Mouse (Mus musculus): ENCODE results near the gene Lamb3. TPM values are rescaled to one million over a fixed set of nuclear protein-coding genes. Genes with fewer than 3 reads are reported as not detected.

Gene Lamb3
- polyA plus RNA-seq, 1 experiment from 2014 or later = 34.9 TPM

DNA sequence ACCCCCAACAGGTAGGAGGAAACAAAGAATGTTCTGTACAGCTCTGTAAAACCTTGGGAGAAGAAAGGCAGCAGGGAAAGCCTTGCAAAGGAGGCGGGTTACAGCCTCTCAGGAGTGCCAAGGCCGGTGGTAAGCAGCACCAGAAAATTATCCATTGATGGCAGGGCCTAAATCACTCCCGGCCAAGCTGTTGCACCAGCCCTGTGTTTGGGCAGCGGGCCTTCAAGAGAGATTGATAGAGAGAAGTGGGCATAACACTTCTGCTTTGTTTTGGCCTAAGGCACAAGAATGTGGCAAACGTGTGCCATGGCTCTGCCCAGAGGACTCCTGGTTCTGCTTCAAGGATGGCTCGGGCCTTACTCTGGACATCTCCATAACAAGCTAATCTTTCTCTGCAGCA is 172.1 kb downstream of the Lamb3 start:
- no peak for ATAC-seq (ENCODE audit: low FRiP score, low TSS enrichment)
- no peaks in the 10 kb centered on the region for H3K9me3 ChIP-seq (ENCODE audit: control insufficient read depth, low read length)
- no peak overlapping the region for H3K9ac ChIP-seq (ENCODE audit: low read length)
- DNase-seq (ENCODE audit: low spot score) = no peak
- WGBS = 63% methylated on average over 6 of the region's 6 CpGs
- TF ChIP-seq EP300 (optimal IDR thresholded peaks at IDR 0.05) = no peak
- TF ChIP-seq CTCF (IDR thresholded peaks at IDR 0.05; ENCODE audit: low read depth) = no peak
- no peaks in the 10 kb centered on the region for H3K27me3 ChIP-seq (ENCODE audit: control insufficient read depth, insufficient read depth, low read length)
- peaks cover 4% of the 10 kb centered on the region; the same call in 1 of the 2 replicates for H3K4me1 ChIP-seq (replicated peaks; ENCODE audit: control insufficient read depth, insufficient read depth)
- no peak overlapping the region for H3K27ac ChIP-seq (replicated peaks)
- H3K36me3 ChIP-seq (ENCODE audit: control insufficient read depth, insufficient read depth, low read length) = no peaks in the 10 kb centered on the region
- H3K4me3 ChIP-seq (ENCODE audit: low read depth, low read length) = no peak overlapping the region
- H3K4me2 ChIP-seq (replicated peaks; ENCODE audit: low read depth) = no peak overlapping the region

DNA sequence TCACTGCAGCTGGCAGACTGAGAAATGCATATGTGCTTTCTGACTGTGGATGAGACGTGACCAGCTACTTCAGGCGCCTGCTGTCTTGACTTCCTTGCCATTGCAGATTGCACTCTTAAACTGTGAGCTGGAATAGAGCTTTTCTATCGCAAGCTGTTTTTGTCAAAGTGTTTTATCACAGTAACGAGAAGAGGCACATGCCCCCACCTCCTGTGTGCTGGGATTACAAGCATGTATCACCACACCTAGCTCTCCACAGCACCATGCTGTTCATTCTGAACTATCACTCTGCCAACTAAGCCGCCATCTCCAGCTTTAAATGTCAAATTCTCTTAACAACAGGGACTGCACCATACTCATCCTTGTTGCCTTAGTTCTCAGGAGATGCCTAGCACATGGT is 173.4 kb downstream of the Lamb3 start:
- H3K4me2 ChIP-seq (replicated peaks; ENCODE audit: low read depth) = no peak overlapping the region
- no peaks in the 10 kb centered on the region for H3K9me3 ChIP-seq (ENCODE audit: control insufficient read depth, low read length)
- no peak for ATAC-seq (ENCODE audit: low FRiP score, low TSS enrichment)
- peaks cover 4% of the 10 kb centered on the region; the same call in 1 of the 2 replicates for H3K4me1 ChIP-seq (replicated peaks; ENCODE audit: control insufficient read depth, insufficient read depth)
- WGBS = 91% methylated on average over 5 of the region's 5 CpGs
- no peaks in the 10 kb centered on the region for H3K27me3 ChIP-seq (ENCODE audit: control insufficient read depth, insufficient read depth, low read length)
- TF ChIP-seq EP300 (optimal IDR thresholded peaks at IDR 0.05) (no peak), CTCF (IDR thresholded peaks at IDR 0.05; ENCODE audit: low read depth) (no peak)
- H3K36me3 ChIP-seq (ENCODE audit: control insufficient read depth, insufficient read depth, low read length) = no peaks in the 10 kb centered on the region
- no peak overlapping the region for H3K27ac ChIP-seq (replicated peaks)
- DNase-seq (ENCODE audit: low spot score) = no peak
- H3K4me3 ChIP-seq (ENCODE audit: low read depth, low read length) = no peak overlapping the region
- H3K9ac ChIP-seq (ENCODE audit: low read length) = no peak overlapping the region

DNA sequence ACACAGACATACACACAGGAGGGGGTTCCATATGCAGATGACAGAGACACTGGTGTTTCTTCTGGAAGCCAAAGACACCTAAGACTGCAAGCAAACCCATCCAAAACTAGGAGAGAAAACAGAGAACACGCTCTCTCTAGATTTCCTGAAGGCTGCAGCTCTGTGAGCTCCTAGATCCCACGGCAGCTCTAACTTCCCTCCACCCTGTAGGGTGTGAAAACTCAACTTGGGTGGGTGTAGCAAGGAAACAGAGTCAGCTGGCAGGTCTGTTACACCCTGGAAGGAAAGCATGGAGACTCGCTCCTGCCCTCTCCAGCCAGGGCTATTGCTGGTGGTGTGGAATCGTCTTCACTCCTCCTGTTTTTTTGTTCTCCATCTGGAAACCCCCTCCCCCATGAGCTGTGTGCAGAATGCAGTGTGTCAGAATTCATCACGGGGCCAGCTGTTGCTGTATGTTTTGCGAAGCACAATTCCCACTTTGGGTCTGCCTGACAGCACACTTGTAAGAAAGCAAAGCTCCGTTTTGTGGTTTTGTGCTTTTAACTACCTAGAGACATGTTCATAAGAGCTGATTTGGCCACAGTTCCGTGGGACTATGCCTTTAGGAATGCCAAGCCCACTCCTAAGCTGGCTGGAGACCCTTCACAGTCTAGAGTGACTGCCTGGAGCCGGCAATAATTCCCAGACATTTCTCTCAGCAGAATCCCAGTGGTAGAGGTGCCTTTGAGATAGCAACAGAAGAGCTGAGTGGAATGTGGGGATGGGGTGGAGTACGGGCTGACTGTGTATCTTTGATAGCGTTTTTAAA is 174.3 kb downstream of the Lamb3 start:
- Histone ChIP-seq H3K27ac (replicated peaks) (0 out of 2 replicates have a peak overlapping the region, but pooled peaks have one; percentile 30), H3K9me3 (ENCODE audit: control insufficient read depth, low read length) (no peaks in the 10 kb centered on the region), H3K4me2 (replicated peaks; ENCODE audit: low read depth) (peak overlapping the region; percentile 51), H3K36me3 (ENCODE audit: control insufficient read depth, insufficient read depth, low read length) (no peaks in the 10 kb centered on the region), H3K27me3 (ENCODE audit: control insufficient read depth, insufficient read depth, low read length) (no peaks in the 10 kb centered on the region), H3K9ac (ENCODE audit: low read length) (no peak overlapping the region), H3K4me1 (replicated peaks; ENCODE audit: control insufficient read depth, insufficient read depth) (peaks cover 7% of the 10 kb centered on the region; the same call in 1 of the 2 replicates), H3K4me3 (ENCODE audit: low read depth, low read length) (peak overlapping the region; percentile 27; the same call in 1 of the 2 replicates)
- 22% methylated on average over 11 of the region's 11 CpGs for WGBS
- no peak for DNase-seq (ENCODE audit: low spot score)
- ATAC-seq (ENCODE audit: low FRiP score, low TSS enrichment) = 0 out of 2 replicates have a peak, but pooled peaks have one; percentile 10
- no peak for TF ChIP-seq EP300 (optimal IDR thresholded peaks at IDR 0.05)
- no peak for TF ChIP-seq CTCF (IDR thresholded peaks at IDR 0.05; ENCODE audit: low read depth)

DNA sequence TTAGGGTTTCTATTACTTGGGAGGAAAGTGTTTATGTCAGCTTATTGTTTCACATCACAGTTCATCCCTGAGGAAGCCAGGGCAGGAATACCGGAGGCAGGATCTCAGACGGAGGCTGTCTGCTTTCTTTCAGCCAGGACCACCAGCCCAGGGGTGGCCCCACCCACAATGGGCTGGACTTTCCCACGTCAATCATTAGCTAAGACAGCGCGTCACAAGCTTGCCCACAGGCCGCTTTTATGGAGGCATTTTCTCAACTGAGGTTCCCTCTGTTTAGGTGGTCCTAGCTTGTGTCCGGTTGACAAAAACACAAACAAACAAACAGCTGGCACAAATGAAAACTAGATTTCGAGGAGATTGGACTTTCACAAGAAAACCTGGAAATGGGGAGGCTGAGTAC is 174.9 kb downstream of the Lamb3 start:
- DNase-seq (ENCODE audit: low spot score) (peak; percentile 50), ATAC-seq (ENCODE audit: low FRiP score, low TSS enrichment) (peak; percentile 54; the same call in 1 of the 2 replicates)
- peak overlapping the region; percentile 51 for H3K4me2 ChIP-seq (replicated peaks; ENCODE audit: low read depth)
- H3K9me3 ChIP-seq (ENCODE audit: control insufficient read depth, low read length) = no peaks in the 10 kb centered on the region
- TF ChIP-seq EP300 (optimal IDR thresholded peaks at IDR 0.05) (no peak), CTCF (IDR thresholded peaks at IDR 0.05; ENCODE audit: low read depth) (no peak)
- H3K36me3 ChIP-seq (ENCODE audit: control insufficient read depth, insufficient read depth, low read length) = no peaks in the 10 kb centered on the region
- peak overlapping the region; percentile 27 for H3K4me3 ChIP-seq (ENCODE audit: low read depth, low read length)
- H3K27me3 ChIP-seq (ENCODE audit: control insufficient read depth, insufficient read depth, low read length) = no peaks in the 10 kb centered on the region
- WGBS = 5% methylated on average over 8 of the region's 8 CpGs
- H3K4me1 ChIP-seq (replicated peaks; ENCODE audit: control insufficient read depth, insufficient read depth) = peaks cover 7% of the 10 kb centered on the region; the same call in 1 of the 2 replicates
- peak overlapping the region; percentile 18; the same call in 1 of the 2 replicates for H3K9ac ChIP-seq (ENCODE audit: low read length)
- no peak overlapping the region for H3K27ac ChIP-seq (replicated peaks)

DNA sequence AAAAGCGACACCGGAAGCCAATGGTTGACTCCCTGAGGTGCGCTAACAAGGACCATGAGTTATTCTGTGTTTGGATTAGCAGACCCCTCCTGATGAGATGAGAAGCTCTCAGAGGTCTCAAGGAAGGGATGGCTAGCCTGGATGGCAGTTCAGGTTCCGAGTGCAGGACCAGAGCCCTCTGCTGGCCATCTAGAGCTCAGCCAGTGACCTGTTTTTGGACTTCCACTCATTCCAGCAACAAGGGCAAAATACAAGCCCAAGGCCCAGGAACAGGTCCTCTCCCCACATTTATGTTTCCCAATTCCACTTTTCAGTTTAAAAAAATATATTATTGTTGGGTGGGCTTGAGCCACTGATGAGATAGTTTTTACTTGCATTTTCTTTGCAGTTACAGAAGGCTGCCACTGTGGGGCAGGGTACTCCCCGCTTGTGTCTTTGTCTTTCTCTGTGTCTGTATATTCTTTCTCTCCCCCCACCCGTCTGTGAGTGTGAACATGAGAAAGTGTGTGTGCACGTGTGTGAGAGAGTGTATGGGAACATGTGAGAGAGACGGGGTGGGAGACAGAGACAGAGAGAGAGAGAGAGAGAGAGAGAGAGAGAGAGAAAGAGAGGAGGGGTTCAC is 175.5 kb downstream of the Lamb3 start:
- ATAC-seq (ENCODE audit: low FRiP score, low TSS enrichment) (0 out of 2 replicates have a peak, but pooled peaks have one; percentile 45), DNase-seq (ENCODE audit: low spot score) (peak; percentile 64)
- H3K4me1 ChIP-seq (replicated peaks; ENCODE audit: control insufficient read depth, insufficient read depth) = peaks cover 7% of the 10 kb centered on the region; the same call in 1 of the 2 replicates
- H3K36me3 ChIP-seq (ENCODE audit: control insufficient read depth, insufficient read depth, low read length) = no peaks in the 10 kb centered on the region
- no peaks in the 10 kb centered on the region for H3K9me3 ChIP-seq (ENCODE audit: control insufficient read depth, low read length)
- H3K4me2 ChIP-seq (replicated peaks; ENCODE audit: low read depth) = peak overlapping the region; percentile 51
- H3K27me3 ChIP-seq (ENCODE audit: control insufficient read depth, insufficient read depth, low read length) = no peaks in the 10 kb centered on the region
- H3K27ac ChIP-seq (replicated peaks) = no peak overlapping the region
- TF ChIP-seq CTCF (IDR thresholded peaks at IDR 0.05; ENCODE audit: low read depth) (peak; percentile 82), EP300 (optimal IDR thresholded peaks at IDR 0.05) (no peak)
- H3K9ac ChIP-seq (ENCODE audit: low read length) = peak overlapping the region; percentile 18; the same call in 1 of the 2 replicates
- WGBS = 5% methylated on average over 8 of the region's 8 CpGs
- peak overlapping the region; percentile 27 for H3K4me3 ChIP-seq (ENCODE audit: low read depth, low read length)
